Mouse (Mus musculus): Measurements from ENCODE around the gene Plekhh3.

DNA sequence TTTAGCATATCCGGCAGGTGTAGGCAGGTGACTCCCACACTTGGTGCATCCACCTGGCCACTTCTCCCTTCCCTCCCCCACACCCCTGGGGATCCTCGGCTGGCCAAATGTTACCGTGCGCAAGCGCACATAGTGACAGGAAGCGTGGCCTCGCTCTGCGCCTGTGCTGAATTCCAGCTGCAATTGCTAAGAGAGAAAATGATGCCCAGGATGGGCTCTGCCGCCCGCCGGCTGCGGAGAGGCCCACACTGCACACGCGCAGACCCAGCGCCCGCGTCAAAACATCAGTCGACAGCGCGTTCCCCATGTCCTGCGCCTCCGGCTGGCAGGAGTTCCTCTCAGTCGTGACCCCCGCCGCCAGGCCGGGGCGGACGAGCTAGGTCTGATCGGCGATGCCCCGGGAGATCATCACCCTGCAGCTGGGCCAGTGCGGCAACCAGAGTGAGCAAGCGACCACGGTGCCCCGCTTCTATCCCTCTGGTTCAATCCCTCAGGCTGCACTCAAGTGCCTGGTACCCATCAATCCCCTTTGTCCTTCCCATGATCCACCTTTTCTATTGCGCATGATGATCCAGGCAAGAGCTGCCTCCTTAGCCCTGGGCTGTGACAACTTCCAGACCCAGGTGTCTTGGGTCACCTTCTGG is 15.3 kb downstream of the Plekhh3 start, which contains the start of gene Tubg2:
- no peak for TF ChIP-seq GATA1 (IDR thresholded peaks at IDR 0.05; ENCODE audit: low read length)
- no peak for TF ChIP-seq TAL1 (IDR thresholded peaks at IDR 0.05; ENCODE audit: low read length)
